In the genomic region with DNA sequence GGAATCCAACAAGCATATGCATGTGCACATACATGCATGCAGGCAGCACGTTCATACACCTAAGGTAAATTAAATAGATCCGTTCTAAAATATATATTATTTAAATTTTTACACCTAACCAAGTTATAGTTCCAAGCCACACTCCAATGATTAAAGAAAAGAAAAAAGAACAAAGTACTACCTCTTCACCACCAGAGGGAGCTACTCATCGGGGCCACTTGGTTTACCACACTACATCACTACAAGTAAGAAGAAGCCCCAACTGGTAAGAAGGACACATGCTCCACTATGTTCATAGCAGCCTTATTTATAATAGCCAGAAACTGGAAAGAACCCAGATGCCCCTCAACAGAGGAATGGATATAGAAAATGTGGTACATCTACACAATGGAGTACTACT, we compare ENCODE assay signal across 7 mouse cellular contexts.
DNase-seq lines count a peak whose midpoint lies in the region; ATAC-seq and TF ChIP-seq lines count a peak whose summit lies in the region.
"Not testable (repeated sequence)": the region's sequence is repeated elsewhere in the genome, so short reads cannot be mapped to it uniquely, and the experiment has no call there.

No protein-coding gene starts in this region.

- TF ChIP-seq RAD21 in MEL (IDR thresholded peaks at IDR 0.05; ENCODE audit: low read depth, low read length) = not testable (repeated sequence)

- WGBS in hindbrain, postnatal 0 days = 98% methylated on average over 3 of the region's 3 CpGs

- H3K27me3 ChIP-seq in MEL (ENCODE audit: control insufficient read depth in 1 of 2, insufficient read depth in 2 of 2, low read length in 2 of 2); hindbrain, postnatal 0 days (ENCODE audit: insufficient read depth, low read length); splenic B cell, adult 2 months (ENCODE audit: control insufficient read depth, insufficient read depth, low read length, poor library complexity, severe bottlenecking): not testable (repeated sequence)

- not testable (repeated sequence) for H3K27ac ChIP-seq in MEL (ENCODE audit: control insufficient read depth, low read depth, low read length); hindbrain, postnatal 0 days; left cerebral cortex, adult 2 months

- H3K79me2 ChIP-seq in MEL (ENCODE audit: control insufficient read depth, insufficient read depth, low read length, poor library complexity) = not testable (repeated sequence)

- not testable (repeated sequence) for H3K36me3 ChIP-seq in MEL (ENCODE audit: control insufficient read depth in 1 of 2, insufficient read depth in 2 of 2, low read length in 2 of 2); hindbrain, postnatal 0 days (ENCODE audit: insufficient read depth, low read length); splenic B cell, adult 2 months (ENCODE audit: control insufficient read depth, insufficient read depth, low read length, poor library complexity, severe bottlenecking)

- not testable (repeated sequence) for H3K4me2 ChIP-seq in hindbrain, postnatal 0 days (ENCODE audit: low read depth, low read length)

- peak in 1 of 3 experiments; percentile 22; a peak in 1 of 6 replicates for TF ChIP-seq CTCF in MEL (IDR thresholded peaks at IDR 0.05 in 2 of 3, conservative IDR thresholded peaks at IDR 0.05 in 1 of 3; ENCODE audit: control insufficient read depth in 1 of 3, insufficient read depth in 1 of 3, low read depth in 2 of 3, low read length in 3 of 3, poor library complexity in 1 of 3, severe bottlenecking in 1 of 3)
- 0 out of 2 replicates have a peak, but pooled peaks have one; percentile 17 for TF ChIP-seq CTCF in hindbrain, postnatal 0 days (IDR thresholded peaks at IDR 0.05; ENCODE audit: low read depth)
- peak; percentile 18 for TF ChIP-seq CTCF in left cerebral cortex, adult 2 months (IDR thresholded peaks at IDR 0.05)

- H3K9ac ChIP-seq in MEL (ENCODE audit: control insufficient read depth, low read depth, low read length, poor library complexity, severe bottlenecking); hindbrain, postnatal 0 days (replicated peaks; ENCODE audit: low read length): not testable (repeated sequence)

- not testable (repeated sequence) for H3K9me3 ChIP-seq in MEL (replicated peaks; ENCODE audit: insufficient read depth, low read length); hindbrain, postnatal 0 days (ENCODE audit: low read length)

- TF ChIP-seq EP300 in MEL (IDR thresholded peaks at IDR 0.05; ENCODE audit: low read depth in 1 of 2, low read length in 2 of 2) = not testable (repeated sequence)

- not testable (repeated sequence) for H3K4me3 ChIP-seq in MEL (ENCODE audit: control insufficient read depth in 1 of 2, insufficient read depth in 1 of 2, low read depth in 2 of 2, low read length in 2 of 2); hindbrain, postnatal 0 days (ENCODE audit: low read length); left cerebral cortex, adult 2 months

- not testable (repeated sequence) for ATAC-seq in hindbrain, postnatal 0 days
- ATAC-seq in megakaryocyte-erythroid progenitor cell, adult 5-6 weeks (replicated peaks; ENCODE audit: low FRiP score, low TSS enrichment, poor library complexity, severe bottlenecking) = peak; percentile 74; the same call in 1 of the 2 replicates

- DNase-seq in CD4-positive helper T cell, adult 2 months (ENCODE audit: low read depth, low spot score) = peak; percentile 42
- DNase-seq in MEL (ENCODE audit: low read depth, low spot score) (peak; percentile 7), adipocyte (ENCODE audit: low spot score) (peak; percentile 26)
- not testable (repeated sequence) for DNase-seq in hindbrain, postnatal 0 days (ENCODE audit: low spot score); left cerebral cortex, adult 2 months (ENCODE audit: extremely low spot score in 1 of 2, low spot score in 2 of 2)
- peak; percentile 61 for DNase-seq in splenic B cell, adult 2 months (ENCODE audit: low read depth, low spot score)

- H3K4me1 ChIP-seq in MEL (ENCODE audit: control insufficient read depth in 1 of 2, insufficient read depth in 2 of 2, low read length in 2 of 2); hindbrain, postnatal 0 days (ENCODE audit: insufficient read depth, low read length): not testable (repeated sequence)

- not testable (repeated sequence) for TF ChIP-seq POLR2A in MEL (IDR thresholded peaks at IDR 0.05; ENCODE audit: control insufficient read depth in 1 of 2, insufficient read depth in 1 of 2, low read depth in 1 of 2, low read length in 2 of 2, poor library complexity in 1 of 2)

- intact Hi-C loops in left cerebral cortex, adult 2 months (cut with DNase I) = not testable (repeated sequence)

TF ChIP-seq in MEL, 35 proteins besides CTCF, POLR2A, EP300 and RAD21:
- peak; percentile 30; the same call in 1 of the 2 replicates for TF ChIP-seq SMC3 (IDR thresholded peaks at IDR 0.05; ENCODE audit: low read depth, low read length)
TF ChIP-seq in MEL: peak in this region for 1; not testable (repeated sequence) for 34.
